ENCODE assay signal across 21 mouse cellular contexts in genomic region chr19:6842353-6842752, GRCm38 (mm10).
"Had no signal": no experiment of that assay in that cellular context is flagged by ENCODE, and none has a peak within 500 bp of the region (broad histone marks: within the 10 kb centered on the region; RNA-seq: fewer than 3 reads in every experiment).

No protein-coding gene starts in this region.

- H3K27ac ChIP-seq: kidney, postnatal 0 days; left cerebral cortex, adult 2 months; limb, embryonic 12.5 days; limb, embryonic 15.5 days; liver, embryonic 14.5 days; macrophage; midbrain, embryonic 12.5 days; neural tube, embryonic 13.5 days; stomach, embryonic 15.5 days had no signal

- H3K4me3 ChIP-seq: left cerebral cortex, adult 2 months; limb, embryonic 12.5 days; limb, embryonic 15.5 days; midbrain, embryonic 12.5 days; myocyte; neural tube, embryonic 13.5 days; stomach, embryonic 15.5 days had no signal

- H3K36me3 ChIP-seq: limb, embryonic 12.5 days; midbrain, embryonic 12.5 days; neural tube, embryonic 13.5 days had no signal

- H3K4me2 ChIP-seq: limb, embryonic 12.5 days; limb, embryonic 15.5 days; liver, embryonic 11.5 days; lung, embryonic 14.5 days; midbrain, embryonic 12.5 days; neural tube, embryonic 13.5 days; stomach, embryonic 15.5 days had no signal

- H3K9me3 ChIP-seq: limb, embryonic 12.5 days; limb, embryonic 15.5 days; midbrain, embryonic 12.5 days; neural tube, embryonic 13.5 days; stomach, embryonic 15.5 days had no signal

- H3K9ac ChIP-seq: limb, embryonic 12.5 days; limb, embryonic 15.5 days; liver, embryonic 14.5 days; liver, postnatal 0 days; lung, embryonic 14.5 days; midbrain, embryonic 12.5 days; neural tube, embryonic 13.5 days; stomach, embryonic 15.5 days had no signal

- DNase-seq: layer of hippocampus, postnatal 36 days; left cerebral cortex, postnatal 4 days; liver, postnatal 0 days; lung, embryonic 14.5 days; retina, postnatal 1 day; right cerebral cortex, postnatal 25 days; spleen, adult 18-20 months; thymus, postnatal 25 days had no signal

- ATAC-seq: liver, postnatal 0 days; lung, postnatal 0 days; midbrain, embryonic 16.5 days had no signal
